Mouse (Mus musculus): ENCODE measurements around the gene 4933425L06Rik. TPM values are rescaled to one million over a fixed set of nuclear protein-coding genes. Genes with fewer than 3 reads are reported as not detected.
A peak's percentile ranks its signal among the peaks of the same experiment; 100 is the strongest.

4933425L06Rik gene
- total and polyA plus RNA-seq, 3 experiments = 0.22 TPM; not detected in 2

GRCm38 (mm10) chr13:105051432-105051831 is 30.5 kb upstream of the 4933425L06Rik start:
- DNase-seq (ENCODE audit: low spot score) (no peak), ATAC-seq (ENCODE audit: extremely low read depth, insufficient number of reproducible peaks, low FRiP score, poor library complexity, severe bottlenecking) (no peak)
- Histone ChIP-seq H3K9me3 (replicated peaks) (peaks cover 13% of the 10 kb centered on the region), H3K4me3 (ENCODE audit: low read depth, low read length) (no peak overlapping the region), H3K36me3 (replicated peaks) (no peaks in the 10 kb centered on the region), H3K27me3 (ENCODE audit: insufficient read depth, low read length) (peaks cover 17% of the 10 kb centered on the region; the same call in 1 of the 2 replicates), H3K4me1 (ENCODE audit: insufficient read depth, low read depth, low read length) (peaks cover 48% of the 10 kb centered on the region)
- TF ChIP-seq GATA1 (IDR thresholded peaks at IDR 0.05; ENCODE audit: borderline replicate concordance, low read length) (no peak), GATA2 (IDR thresholded peaks at IDR 0.05; ENCODE audit: borderline replicate concordance, low read depth, low read length) (no peak), CTCF (IDR thresholded peaks at IDR 0.05; ENCODE audit: low read depth, low read length) (no peak), POLR2AphosphoS5 (IDR thresholded peaks at IDR 0.05; ENCODE audit: insufficient replicate concordance, low read depth, low read length) (no peak)

- Histone ChIP-seq H3K4me3 (ENCODE audit: low read depth, low read length) (no peak overlapping the region), H3K9me3 (replicated peaks) (peaks cover 13% of the 10 kb centered on the region), H3K27me3 (ENCODE audit: insufficient read depth, low read length) (peaks cover 16% of the 10 kb centered on the region; the same call in 1 of the 2 replicates), H3K4me1 (ENCODE audit: insufficient read depth, low read depth, low read length) (peaks cover 31% of the 10 kb centered on the region), H3K36me3 (replicated peaks) (no peaks in the 10 kb centered on the region)
- DNase-seq (ENCODE audit: low spot score) (no peak), ATAC-seq (ENCODE audit: extremely low read depth, insufficient number of reproducible peaks, low FRiP score, poor library complexity, severe bottlenecking) (no peak)
- TF ChIP-seq CTCF (IDR thresholded peaks at IDR 0.05; ENCODE audit: low read depth, low read length) (no peak), TAL1 (conservative IDR thresholded peaks at IDR 0.05; ENCODE audit: low read depth, low read length) (no peak), GATA1 (IDR thresholded peaks at IDR 0.05; ENCODE audit: borderline replicate concordance, low read length) (no peak), GATA2 (IDR thresholded peaks at IDR 0.05; ENCODE audit: borderline replicate concordance, low read depth, low read length) (no peak), POLR2AphosphoS5 (IDR thresholded peaks at IDR 0.05; ENCODE audit: insufficient replicate concordance, low read depth, low read length) (no peak)
These were observed 28.3 kb upstream of the 4933425L06Rik start for GRCm38 (mm10) chr13:105053618-105054017.

- peaks cover 20% of the 10 kb centered on the region; the same call in 1 of the 2 replicates for H3K27me3 ChIP-seq (ENCODE audit: insufficient read depth, low read length)
- H3K36me3 ChIP-seq (replicated peaks) = no peaks in the 10 kb centered on the region
- peaks cover 13% of the 10 kb centered on the region for H3K9me3 ChIP-seq (replicated peaks)
- TF ChIP-seq GATA2 (IDR thresholded peaks at IDR 0.05; ENCODE audit: borderline replicate concordance, low read depth, low read length) (no peak), POLR2AphosphoS5 (IDR thresholded peaks at IDR 0.05; ENCODE audit: insufficient replicate concordance, low read depth, low read length) (no peak), GATA1 (IDR thresholded peaks at IDR 0.05; ENCODE audit: borderline replicate concordance, low read length) (no peak), TAL1 (conservative IDR thresholded peaks at IDR 0.05; ENCODE audit: low read depth, low read length) (no peak), CTCF (IDR thresholded peaks at IDR 0.05; ENCODE audit: low read depth, low read length) (no peak)
- H3K4me1 ChIP-seq (ENCODE audit: insufficient read depth, low read depth, low read length) = peaks cover 25% of the 10 kb centered on the region
- peak within 1 kb of the TSS; percentile 20; the same call in 1 of the 2 replicates for H3K4me3 ChIP-seq (ENCODE audit: low read depth, low read length)
- DNase-seq (ENCODE audit: low spot score) (no peak), ATAC-seq (ENCODE audit: extremely low read depth, insufficient number of reproducible peaks, low FRiP score, poor library complexity, severe bottlenecking) (no peak)
These were observed 27.6 kb upstream of the 4933425L06Rik start, which contains the start of gene Rgs7bp for GRCm38 (mm10) chr13:105054181-105054940. TSS of gene Rgs7bp (minus strand) at chr13:105054930.

DNA sequence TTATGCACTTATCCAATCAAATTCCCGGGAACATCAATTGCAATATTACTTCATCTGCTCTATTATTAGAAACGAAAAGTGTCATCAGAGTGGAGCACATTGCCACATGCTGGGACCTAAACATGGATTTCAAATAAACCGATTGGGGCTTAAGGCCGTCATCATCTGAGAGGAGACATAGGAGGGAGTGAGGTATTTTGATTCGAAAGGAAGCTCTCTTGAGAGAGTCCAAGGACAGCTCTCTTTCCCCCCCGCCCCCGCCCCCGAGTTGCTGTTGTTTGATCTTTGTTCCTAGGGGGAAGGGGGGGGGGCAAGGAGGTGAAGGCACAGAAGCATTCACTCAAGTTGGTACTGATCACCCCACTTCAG is 27.0 kb upstream of the 4933425L06Rik start:
- peaks cover 13% of the 10 kb centered on the region for H3K9me3 ChIP-seq (replicated peaks)
- H3K27me3 ChIP-seq (ENCODE audit: insufficient read depth, low read length) = peaks cover 23% of the 10 kb centered on the region; the same call in 1 of the 2 replicates
- peaks cover 19% of the 10 kb centered on the region for H3K4me1 ChIP-seq (ENCODE audit: insufficient read depth, low read depth, low read length)
- no peaks in the 10 kb centered on the region for H3K36me3 ChIP-seq (replicated peaks)
- ATAC-seq (ENCODE audit: extremely low read depth, insufficient number of reproducible peaks, low FRiP score, poor library complexity, severe bottlenecking) (no peak), DNase-seq (ENCODE audit: low spot score) (no peak)
- no peak for TF ChIP-seq TAL1 (conservative IDR thresholded peaks at IDR 0.05; ENCODE audit: low read depth, low read length)
- no peak for TF ChIP-seq GATA2 (IDR thresholded peaks at IDR 0.05; ENCODE audit: borderline replicate concordance, low read depth, low read length)
- no peak for TF ChIP-seq CTCF (IDR thresholded peaks at IDR 0.05; ENCODE audit: low read depth, low read length)
- TF ChIP-seq POLR2AphosphoS5 (IDR thresholded peaks at IDR 0.05; ENCODE audit: insufficient replicate concordance, low read depth, low read length) = no peak
- no peak for TF ChIP-seq GATA1 (IDR thresholded peaks at IDR 0.05; ENCODE audit: borderline replicate concordance, low read length)
- H3K4me3 ChIP-seq (ENCODE audit: low read depth, low read length) = no peak overlapping the region

- no peak overlapping the region for H3K4me3 ChIP-seq (ENCODE audit: low read depth, low read length)
- peaks cover 18% of the 10 kb centered on the region for H3K4me1 ChIP-seq (ENCODE audit: insufficient read depth, low read depth, low read length)
- DNase-seq (ENCODE audit: low spot score) (no peak), ATAC-seq (ENCODE audit: extremely low read depth, insufficient number of reproducible peaks, low FRiP score, poor library complexity, severe bottlenecking) (no peak)
- H3K27me3 ChIP-seq (ENCODE audit: insufficient read depth, low read length) = peaks cover 23% of the 10 kb centered on the region; the same call in 1 of the 2 replicates
- H3K9me3 ChIP-seq (replicated peaks) = peaks cover 13% of the 10 kb centered on the region
- H3K36me3 ChIP-seq (replicated peaks) = no peaks in the 10 kb centered on the region
- no peak for TF ChIP-seq TAL1 (conservative IDR thresholded peaks at IDR 0.05; ENCODE audit: low read depth, low read length)
- no peak for TF ChIP-seq POLR2AphosphoS5 (IDR thresholded peaks at IDR 0.05; ENCODE audit: insufficient replicate concordance, low read depth, low read length)
- TF ChIP-seq CTCF (IDR thresholded peaks at IDR 0.05; ENCODE audit: low read depth, low read length) = no peak
- TF ChIP-seq GATA1 (IDR thresholded peaks at IDR 0.05; ENCODE audit: borderline replicate concordance, low read length) = no peak
- TF ChIP-seq GATA2 (IDR thresholded peaks at IDR 0.05; ENCODE audit: borderline replicate concordance, low read depth, low read length) = no peak
These were observed 26.5 kb upstream of the 4933425L06Rik start for GRCm38 (mm10) chr13:105055374-105055773.

DNA sequence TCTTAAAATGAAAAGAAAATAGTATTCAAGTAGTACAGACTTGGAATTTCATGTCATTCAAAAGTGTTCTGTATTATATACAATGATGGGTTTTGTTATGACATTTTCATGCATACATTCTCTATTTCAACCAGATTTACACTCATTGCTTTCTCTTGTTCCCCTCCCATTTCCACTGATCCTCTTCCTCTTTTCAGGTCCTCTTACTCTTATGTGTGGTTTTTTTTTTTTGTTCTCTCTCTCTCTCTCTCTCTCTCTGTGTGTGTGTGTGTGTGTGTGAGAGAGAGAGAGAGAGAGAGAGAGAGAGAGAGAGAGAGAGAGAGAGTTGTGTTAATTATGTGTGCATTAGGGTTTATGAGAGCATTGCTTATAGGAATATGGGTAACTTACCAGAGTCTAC is 15.8 kb upstream of the 4933425L06Rik start:
- Histone ChIP-seq H3K9me3 (replicated peaks) (no peaks in the 10 kb centered on the region), H3K4me1 (ENCODE audit: insufficient read depth, low read depth, low read length) (peaks cover 16% of the 10 kb centered on the region), H3K27me3 (ENCODE audit: insufficient read depth, low read length) (peaks cover 11% of the 10 kb centered on the region; the same call in 1 of the 2 replicates), H3K4me3 (ENCODE audit: low read depth, low read length) (no peak overlapping the region), H3K36me3 (replicated peaks) (no peaks in the 10 kb centered on the region)
- no peak for TF ChIP-seq GATA1 (IDR thresholded peaks at IDR 0.05; ENCODE audit: borderline replicate concordance, low read length)
- no peak for TF ChIP-seq TAL1 (conservative IDR thresholded peaks at IDR 0.05; ENCODE audit: low read depth, low read length)
- TF ChIP-seq POLR2AphosphoS5 (IDR thresholded peaks at IDR 0.05; ENCODE audit: insufficient replicate concordance, low read depth, low read length) = no peak
- TF ChIP-seq CTCF (IDR thresholded peaks at IDR 0.05; ENCODE audit: low read depth, low read length) = no peak
- TF ChIP-seq GATA2 (IDR thresholded peaks at IDR 0.05; ENCODE audit: borderline replicate concordance, low read depth, low read length) = no peak
- ATAC-seq (ENCODE audit: extremely low read depth, insufficient number of reproducible peaks, low FRiP score, poor library complexity, severe bottlenecking) (no peak), DNase-seq (ENCODE audit: low spot score) (no peak)
